Mouse (Mus musculus) bone marrow, adult 2 months (tissue): ENCODE data around the gene Gpatch8. TPM values are rescaled to one million over a fixed set of nuclear protein-coding genes. Genes with fewer than 3 reads are reported as not detected.

Experiments used
- H3K27ac ChIP-seq: fragments of 200-500 bp; 2 replicates; pipeline ENCODE4 v1.5.1; 2012; ENCODE audit warnings: low read depth, mild to moderate bottlenecking, control low read depth, inconsistent platforms, low read length; ENCODE audit not compliant: control insufficient read depth, poor library complexity, insufficient read depth
- H3K4me1 ChIP-seq: fragments of 200-500 bp; 2 replicates; pipeline ENCODE4 v1.6.1; 2011; ENCODE audit warnings: low read length; ENCODE audit not compliant: control insufficient read depth, insufficient read depth
- H3K4me3 ChIP-seq: fragments of 200-500 bp; replicated peaks from 2 replicates; pipeline ENCODE3; 2011; ENCODE audit warnings: mild to moderate bottlenecking, low read depth, low read length, control low read depth; ENCODE audit not compliant: control insufficient read depth
- CTCF ChIP-seq: fragments of 200-500 bp; IDR thresholded peaks from 2 replicates; pipeline ENCODE4 v1.5.1; 2011; ENCODE audit warnings: low read length, control low read depth; ENCODE audit not compliant: control insufficient read depth, insufficient read depth
- POLR2A ChIP-seq: fragments of 200-500 bp; IDR thresholded peaks from 2 replicates; pipeline ENCODE4 v1.6.1; 2011; ENCODE audit warnings: low read depth, mild to moderate bottlenecking, control low read depth, low read length, borderline replicate concordance; ENCODE audit not compliant: control insufficient read depth
- WGBS: fragments of 180-500 bp; shearing (Covaris S2); methylation state at CpG from one replicate; pipeline ENCODE4 v1.1.7; 2018; 5-methylcytosine and 5-hydroxymethylcytosine counted together
- polyA plus RNA-seq: library from polyadenylated mRNA; stranded (reverse); fragments of >200 nt; gene quantifications from 2 replicates; pipeline ENCODE4 v1.2.4, GENCODE M21; 2011; ENCODE audit warnings: low replicate concordance; ENCODE audit not compliant: missing spikeins, insufficient read depth, insufficient read length

The Gpatch8 gene
- polyA plus RNA-seq, 1 experiment: 17.0 TPM

- TF ChIP-seq POLR2A (no peak), CTCF (0 out of 2 replicates have a peak, but pooled peaks have one; percentile 11)
- WGBS: 82% methylated on average over 3 of the region's 3 CpGs
- Histone ChIP-seq H3K4me1 (no peaks in the 10 kb centered on the region), H3K4me3 (no peak overlapping the region), H3K27ac (no peak overlapping the region)
Measured at GRCm38 (mm10) chr11:102587554-102587953, 31.4 kb upstream of the Gpatch8 start.

- Histone ChIP-seq H3K4me3 (no peak overlapping the region), H3K4me1 (no peaks in the 10 kb centered on the region), H3K27ac (no peak overlapping the region)
- 86% methylated on average over 4 of the region's 4 CpGs for WGBS
- no peak for TF ChIP-seq POLR2A
- no peak for TF ChIP-seq CTCF
Measured at GRCm38 (mm10) chr11:102586445-102587130, 30.4 kb upstream of the Gpatch8 start.

GRCm38 (mm10) chr11:102582736-102583135 is 26.5 kb upstream of the Gpatch8 start:
- TF ChIP-seq CTCF: no peak
- TF ChIP-seq POLR2A: no peak
- H3K4me1 ChIP-seq: no peaks in the 10 kb centered on the region
- WGBS: 62% methylated on average over 5 of the region's 5 CpGs
- H3K4me3 ChIP-seq: no peak overlapping the region
- no peak overlapping the region for H3K27ac ChIP-seq

- Histone ChIP-seq H3K4me3 (no peak overlapping the region), H3K4me1 (no peaks in the 10 kb centered on the region), H3K27ac (no peak overlapping the region)
- 67% methylated on average over 13 of the region's 13 CpGs for WGBS
- TF ChIP-seq POLR2A: no peak
- TF ChIP-seq CTCF: no peak
Measured at GRCm38 (mm10) chr11:102582016-102582610, 25.9 kb upstream of the Gpatch8 start.

GRCm38 (mm10) chr11:102581281-102582015 is 25.3 kb upstream of the Gpatch8 start:
- Histone ChIP-seq H3K27ac (no peak overlapping the region), H3K4me1 (no peaks in the 10 kb centered on the region), H3K4me3 (no peak overlapping the region)
- TF ChIP-seq CTCF (no peak), POLR2A (no peak)
- 50% methylated on average over 11 of the region's 11 CpGs for WGBS

- H3K4me3 ChIP-seq: no peak overlapping the region
- H3K4me1 ChIP-seq: no peaks in the 10 kb centered on the region
- TF ChIP-seq CTCF (no peak), POLR2A (no peak)
- no peak overlapping the region for H3K27ac ChIP-seq
- 80% methylated on average over 3 of the region's 3 CpGs for WGBS
Measured at GRCm38 (mm10) chr11:102580034-102580330, 23.8 kb upstream of the Gpatch8 start.

- Histone ChIP-seq H3K4me3 (no peak within 1 kb of the TSS), H3K27ac (no peak within 1 kb of the TSS), H3K4me1 (no peaks in the 10 kb centered on the region)
- 34% methylated on average over 23 of the region's 23 CpGs for WGBS
- TF ChIP-seq POLR2A (no peak), CTCF (no peak)
Measured at GRCm38 (mm10) chr11:102579165-102580033, 23.2 kb upstream of the Gpatch8 start, which contains the start of gene Gm11627. Gene Gm11627 (minus strand): TSS chr11:102579461.

- H3K27ac ChIP-seq: no peak overlapping the region
- H3K4me1 ChIP-seq: no peaks in the 10 kb centered on the region
- no peak overlapping the region for H3K4me3 ChIP-seq
- no peak for TF ChIP-seq POLR2A
- TF ChIP-seq CTCF: peak; percentile 85
- 8% methylated on average over 27 of the region's 27 CpGs for WGBS
Measured at GRCm38 (mm10) chr11:102578341-102579118, 22.3 kb upstream of the Gpatch8 start.
